Mouse (Mus musculus): ENCODE results near the gene Pcsk6. TPM values are rescaled to one million over a fixed set of nuclear protein-coding genes. Genes with fewer than 3 reads are reported as not detected.

The Pcsk6 gene
- polyA plus RNA-seq, 1 experiment = 6.5 TPM

DNA sequence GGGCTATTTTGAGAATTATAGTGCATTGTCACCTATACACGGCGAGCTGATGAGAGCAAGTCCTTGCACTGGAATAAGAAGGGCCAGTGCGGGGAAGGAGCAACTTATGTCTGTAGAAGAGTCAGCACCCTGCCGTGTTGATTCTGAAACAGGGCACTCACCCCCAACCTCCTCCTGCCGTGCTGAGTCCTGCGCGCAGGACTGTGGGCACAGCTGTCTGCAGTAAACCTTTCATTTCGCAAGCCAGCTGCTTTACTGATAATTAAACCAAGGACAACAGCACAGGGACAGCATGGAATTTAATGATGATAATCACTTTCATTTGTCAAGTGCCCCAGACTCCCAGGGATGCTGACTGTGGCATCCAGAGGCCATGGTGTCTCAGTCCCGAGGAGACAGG is 183.1 kb downstream of the Pcsk6 start:
- TF ChIP-seq POLR2A (IDR thresholded peaks at IDR 0.05; ENCODE audit: borderline replicate concordance, extremely low read depth, insufficient read depth, insufficient read length, poor library complexity, severe bottlenecking) (no peak), CTCF (IDR thresholded peaks at IDR 0.05; ENCODE audit: borderline replicate concordance, extremely low read depth, insufficient read depth, insufficient read length) (no peak)
- peak; percentile 37 for DNase-seq (ENCODE audit: low read depth)

DNA sequence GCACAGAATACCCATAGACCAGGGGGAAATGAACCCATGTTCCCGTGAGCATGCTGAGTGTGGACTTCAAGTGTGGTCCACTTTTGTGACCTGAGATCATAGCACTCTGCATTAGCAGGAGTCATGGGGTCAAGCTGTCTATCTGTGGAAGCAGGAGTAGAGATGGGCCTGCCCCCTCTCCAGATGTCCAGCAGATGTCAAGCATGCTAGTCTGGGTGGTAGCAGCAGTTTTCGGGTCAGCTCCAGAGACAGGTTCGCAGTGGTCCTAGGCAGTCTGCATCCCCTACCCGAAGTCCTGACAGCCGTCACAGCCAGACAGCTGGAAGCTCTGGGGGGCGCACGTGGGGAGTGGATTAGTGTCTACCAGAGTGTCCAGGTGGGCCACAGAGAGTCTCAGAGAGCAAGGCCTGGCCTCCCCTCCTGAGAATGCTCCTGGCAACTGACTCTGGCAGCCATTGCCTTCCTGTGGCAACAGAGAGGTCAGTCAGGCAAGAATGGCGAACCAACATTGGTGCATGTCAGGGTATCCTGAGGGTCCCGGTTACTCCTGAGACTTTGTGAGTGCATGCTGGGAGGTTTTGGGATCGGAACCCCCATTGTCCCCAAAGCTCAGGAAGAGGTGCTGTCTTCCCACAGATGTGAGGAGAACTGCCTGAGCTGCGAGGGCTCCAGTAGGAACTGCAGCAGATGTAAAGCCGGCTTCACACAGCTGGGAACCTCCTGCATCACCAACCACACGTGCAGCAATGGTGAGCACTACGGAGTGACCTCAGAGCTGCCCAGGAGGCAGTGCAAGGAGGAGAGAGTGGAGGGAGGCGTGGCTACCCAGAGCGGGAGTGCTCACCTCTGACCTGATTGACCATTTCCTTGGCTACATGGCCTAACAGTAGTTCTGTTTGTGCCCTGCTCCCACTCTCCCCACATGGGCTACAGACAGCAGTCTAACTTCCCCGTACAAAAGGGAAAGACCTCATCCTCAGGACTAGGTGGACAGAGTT is 185.7 kb downstream of the Pcsk6 start:
- DNase-seq (ENCODE audit: low read depth) = no peak
- no peak for TF ChIP-seq POLR2A (IDR thresholded peaks at IDR 0.05; ENCODE audit: borderline replicate concordance, extremely low read depth, insufficient read depth, insufficient read length, poor library complexity, severe bottlenecking)
- no peak for TF ChIP-seq CTCF (IDR thresholded peaks at IDR 0.05; ENCODE audit: borderline replicate concordance, extremely low read depth, insufficient read depth, insufficient read length)

DNA sequence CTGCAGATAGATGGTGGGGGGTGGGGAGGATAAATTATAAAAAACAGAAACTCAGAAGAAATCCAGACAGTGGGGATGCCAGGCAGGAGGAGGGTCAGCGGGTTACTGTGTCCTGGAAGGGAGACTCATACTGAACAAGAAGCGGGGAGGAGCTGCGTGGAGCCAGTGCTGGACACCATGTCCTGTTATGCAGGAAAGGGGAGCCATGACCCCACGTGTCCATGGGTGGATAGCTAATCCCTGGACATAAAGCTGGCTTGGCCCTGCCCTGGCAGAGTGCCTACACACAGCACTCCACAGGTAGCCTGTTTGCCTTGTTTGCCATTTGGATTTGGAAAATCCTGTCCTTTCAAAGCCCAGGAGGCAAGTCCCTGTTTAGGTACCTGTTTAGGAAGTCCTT is 186.4 kb downstream of the Pcsk6 start:
- TF ChIP-seq POLR2A (IDR thresholded peaks at IDR 0.05; ENCODE audit: borderline replicate concordance, extremely low read depth, insufficient read depth, insufficient read length, poor library complexity, severe bottlenecking) (no peak), CTCF (IDR thresholded peaks at IDR 0.05; ENCODE audit: borderline replicate concordance, extremely low read depth, insufficient read depth, insufficient read length) (no peak)
- no peak for DNase-seq (ENCODE audit: low read depth)

DNA sequence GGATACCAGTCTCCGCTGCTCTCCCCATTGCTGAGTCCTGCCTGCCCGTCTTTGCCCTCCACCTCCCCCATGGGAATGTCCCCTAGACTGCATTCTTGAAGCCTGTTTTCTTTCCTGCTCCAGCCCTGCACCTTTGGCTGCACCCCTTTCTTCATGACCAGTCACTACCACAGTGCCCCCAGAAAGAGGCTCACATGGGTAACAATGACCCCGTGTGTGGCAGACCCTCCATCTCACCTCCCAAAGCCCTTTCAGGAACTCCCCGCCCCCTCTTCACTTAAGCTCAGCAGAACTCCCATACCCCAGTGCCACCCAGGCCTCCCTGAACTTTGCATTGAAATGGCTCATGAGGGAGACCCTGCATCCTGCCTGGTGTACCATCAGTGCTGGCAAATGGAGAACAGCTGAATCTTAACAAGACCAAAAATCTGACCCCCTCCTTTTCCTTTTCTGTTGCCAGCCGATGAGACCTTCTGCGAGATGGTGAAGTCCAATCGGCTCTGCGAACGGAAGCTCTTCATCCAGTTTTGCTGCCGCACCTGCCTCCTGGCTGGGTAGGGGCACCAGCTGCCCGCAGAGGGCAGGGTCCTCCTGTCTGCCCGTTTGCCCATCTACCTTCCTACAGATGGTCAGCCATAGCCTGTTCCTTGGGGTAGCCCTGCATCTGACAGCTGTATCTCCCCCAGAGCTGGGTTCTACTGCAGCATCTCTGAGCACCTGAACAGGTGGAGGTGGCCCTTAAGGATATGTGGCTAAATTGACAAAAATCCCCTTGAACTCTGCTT is 187.1 kb downstream of the Pcsk6 start:
- TF ChIP-seq POLR2A (IDR thresholded peaks at IDR 0.05; ENCODE audit: borderline replicate concordance, extremely low read depth, insufficient read depth, insufficient read length, poor library complexity, severe bottlenecking) (no peak), CTCF (IDR thresholded peaks at IDR 0.05; ENCODE audit: borderline replicate concordance, extremely low read depth, insufficient read depth, insufficient read length) (no peak)
- no peak for DNase-seq (ENCODE audit: low read depth)

DNA sequence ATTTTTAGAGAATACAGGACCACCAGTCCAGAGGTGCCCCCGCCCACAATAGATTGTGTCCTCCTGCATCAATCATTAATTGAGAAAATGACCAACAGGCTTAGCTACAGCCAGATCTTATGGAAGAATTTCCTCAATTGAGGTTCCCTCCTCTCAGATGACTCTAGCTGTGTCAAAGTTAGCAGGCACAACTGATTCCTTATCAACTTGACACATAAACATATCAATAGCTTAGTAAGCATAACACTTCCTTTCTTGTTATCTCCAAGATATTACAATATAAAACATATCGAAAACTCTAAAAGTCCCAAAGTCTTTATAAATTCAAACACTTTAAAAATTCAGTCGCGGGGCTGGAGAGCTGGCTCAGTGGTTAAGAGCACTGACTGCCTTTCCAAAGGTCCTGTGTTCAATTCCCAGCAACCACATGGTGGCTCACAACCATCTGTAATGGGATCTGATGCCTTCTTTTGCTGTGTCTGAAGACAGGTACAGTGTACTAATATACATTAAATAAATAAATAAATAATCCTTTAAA is 192.5 kb downstream of the Pcsk6 start:
- no peak for DNase-seq (ENCODE audit: low read depth)
- TF ChIP-seq POLR2A (IDR thresholded peaks at IDR 0.05; ENCODE audit: borderline replicate concordance, extremely low read depth, insufficient read depth, insufficient read length, poor library complexity, severe bottlenecking) (no peak), CTCF (IDR thresholded peaks at IDR 0.05; ENCODE audit: borderline replicate concordance, extremely low read depth, insufficient read depth, insufficient read length) (no peak)

DNA sequence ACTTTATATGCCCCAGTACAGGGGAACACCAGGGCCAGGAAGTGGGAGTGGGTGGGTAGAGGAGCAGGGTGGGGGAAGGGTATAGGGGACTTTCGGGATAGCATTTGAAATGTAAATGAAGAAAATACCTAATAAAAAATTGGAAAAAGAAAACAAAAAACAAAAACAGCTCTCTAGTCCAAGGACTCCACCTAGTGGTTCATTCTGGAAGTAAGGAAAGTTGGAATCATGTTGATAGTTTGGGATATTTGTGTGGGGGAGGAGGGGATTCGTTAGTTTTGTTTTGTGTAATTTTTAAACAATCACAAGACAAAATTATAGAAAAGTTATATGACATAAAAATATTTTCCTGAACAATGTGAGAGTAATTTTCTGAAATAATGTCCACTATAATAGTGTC is 193.8 kb downstream of the Pcsk6 start:
- peak; percentile 56 for DNase-seq (ENCODE audit: low read depth)
- TF ChIP-seq CTCF (IDR thresholded peaks at IDR 0.05; ENCODE audit: borderline replicate concordance, extremely low read depth, insufficient read depth, insufficient read length) = peak; percentile 25; the same call in 1 of the 2 replicates

DNA sequence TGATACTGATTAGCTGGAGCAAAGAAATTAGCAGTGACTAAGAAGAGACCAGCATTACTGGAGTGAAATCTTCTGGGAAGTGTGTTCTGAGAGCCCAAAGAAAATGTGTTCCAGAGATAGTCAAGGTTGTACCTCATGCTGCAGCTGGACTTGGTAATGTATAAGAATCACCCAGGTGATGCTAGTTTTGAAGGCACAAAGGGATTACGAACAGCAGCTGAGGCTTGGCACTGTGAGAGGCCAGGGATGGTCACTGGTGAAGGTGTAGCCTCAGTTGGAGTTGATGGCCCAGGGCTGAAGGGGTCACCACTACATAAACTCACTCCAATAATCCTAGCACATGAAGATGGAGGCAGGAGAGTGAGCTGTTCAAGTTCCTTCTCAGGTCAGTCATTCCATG is 197.2 kb downstream of the Pcsk6 start, which contains the start of gene Snrpa1:
Snrpa1 (plus strand) TSS at position 301 of the 400 bp plus-strand sequence.
- DNase-seq (ENCODE audit: low read depth) = no peak
- no peak for TF ChIP-seq CTCF (IDR thresholded peaks at IDR 0.05; ENCODE audit: borderline replicate concordance, extremely low read depth, insufficient read depth, insufficient read length)
- no peak for TF ChIP-seq POLR2A (IDR thresholded peaks at IDR 0.05; ENCODE audit: borderline replicate concordance, extremely low read depth, insufficient read depth, insufficient read length, poor library complexity, severe bottlenecking)

DNA sequence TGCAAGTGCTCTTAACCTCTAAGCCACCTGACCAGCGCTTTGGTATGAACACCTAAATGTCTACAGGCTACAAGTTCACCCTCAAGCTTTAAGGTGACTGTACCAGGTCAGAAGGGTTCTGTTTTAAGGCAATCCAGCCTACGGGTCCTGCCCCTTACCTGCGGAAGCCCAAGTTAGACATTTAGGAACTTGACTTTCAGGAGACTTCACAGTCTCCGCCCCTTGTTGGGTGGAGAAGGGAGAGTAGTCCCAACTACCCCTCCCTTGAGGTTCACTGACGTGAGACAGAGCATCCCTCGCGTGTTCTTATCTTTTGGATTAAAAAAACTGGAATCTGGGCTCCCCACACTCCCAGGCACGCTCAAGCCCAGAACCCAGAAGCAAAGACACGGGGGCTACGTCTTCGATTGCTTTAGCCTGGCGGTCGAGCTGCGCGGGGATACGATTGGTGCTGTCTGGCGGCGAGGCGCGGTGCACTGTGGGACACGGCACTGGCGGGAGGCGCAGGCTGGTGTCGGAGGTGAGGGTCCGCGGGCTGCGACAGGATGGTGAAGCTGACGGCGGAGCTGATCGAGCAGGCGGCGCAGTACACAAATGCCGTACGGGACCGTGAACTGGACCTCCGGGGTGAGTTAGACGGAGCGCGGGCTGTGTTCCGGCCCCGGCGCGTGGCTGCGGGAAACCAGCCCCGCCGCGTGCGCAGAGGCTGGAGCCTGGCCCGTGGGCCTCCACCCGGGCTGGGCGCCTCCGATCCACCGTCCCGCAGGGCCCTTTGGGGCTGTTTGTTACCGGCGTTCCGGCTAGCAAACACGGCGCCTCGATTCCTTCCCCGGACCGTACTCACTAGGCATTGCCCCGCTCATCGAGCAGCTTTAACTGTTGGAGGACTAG is 198.8 kb downstream of the Pcsk6 start:
- DNase-seq (ENCODE audit: low read depth) = peak; percentile 96
- TF ChIP-seq POLR2A (IDR thresholded peaks at IDR 0.05; ENCODE audit: borderline replicate concordance, extremely low read depth, insufficient read depth, insufficient read length, poor library complexity, severe bottlenecking) = peak; percentile 76; the same call in 1 of the 2 replicates
- TF ChIP-seq CTCF (IDR thresholded peaks at IDR 0.05; ENCODE audit: borderline replicate concordance, extremely low read depth, insufficient read depth, insufficient read length) = no peak

DNA sequence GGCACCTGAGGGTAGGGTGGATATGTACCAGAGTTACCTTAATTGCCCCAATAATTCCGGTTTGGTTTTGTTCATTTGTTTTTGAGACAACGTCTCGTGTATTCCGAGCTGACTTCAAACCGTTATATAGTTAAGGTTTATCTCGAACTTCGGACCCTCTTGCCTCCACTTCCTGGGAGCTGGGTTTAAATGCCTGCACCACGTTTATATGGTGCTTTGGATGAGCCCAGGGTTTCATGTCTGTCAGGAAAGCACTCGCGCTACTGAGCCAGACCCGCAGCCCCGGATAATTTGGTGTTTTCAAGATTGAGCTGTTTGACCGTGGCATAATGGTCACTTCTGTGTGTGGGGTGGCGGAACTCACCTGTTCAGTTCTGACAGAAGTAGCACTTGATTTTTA is 199.5 kb downstream of the Pcsk6 start:
- TF ChIP-seq CTCF (IDR thresholded peaks at IDR 0.05; ENCODE audit: borderline replicate concordance, extremely low read depth, insufficient read depth, insufficient read length) (no peak), POLR2A (IDR thresholded peaks at IDR 0.05; ENCODE audit: borderline replicate concordance, extremely low read depth, insufficient read depth, insufficient read length, poor library complexity, severe bottlenecking) (no peak)
- DNase-seq (ENCODE audit: low read depth) = no peak

DNA sequence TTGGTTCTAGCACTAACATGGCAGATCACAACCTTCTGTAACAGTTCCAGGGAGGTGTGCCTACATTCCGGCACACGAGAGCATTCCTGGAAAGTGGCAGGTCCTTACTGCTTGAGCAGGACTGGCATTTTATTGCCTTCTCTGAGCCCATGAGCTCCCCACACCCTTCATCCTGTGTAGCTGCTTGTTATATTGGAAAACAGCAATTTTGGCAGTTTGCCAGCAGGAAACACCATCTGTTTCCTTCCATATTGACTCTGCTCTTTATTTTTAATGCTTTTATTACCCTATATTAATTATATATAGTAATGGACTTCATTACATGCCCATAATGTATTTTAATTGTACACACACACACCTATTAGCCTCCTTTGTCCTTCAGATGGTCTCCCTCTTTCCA is 214.9 kb downstream of the Pcsk6 start:
- peak; percentile 73 for DNase-seq (ENCODE audit: low read depth)
- TF ChIP-seq POLR2A (IDR thresholded peaks at IDR 0.05; ENCODE audit: borderline replicate concordance, extremely low read depth, insufficient read depth, insufficient read length, poor library complexity, severe bottlenecking) (no peak), CTCF (IDR thresholded peaks at IDR 0.05; ENCODE audit: borderline replicate concordance, extremely low read depth, insufficient read depth, insufficient read length) (no peak)

All from brain, embryonic 14.5 days (tissue).